Mouse (Mus musculus): ENCODE measurements around the gene Prr15l. TPM values are rescaled to one million over a fixed set of nuclear protein-coding genes. Genes with fewer than 3 reads are reported as not detected.

Prr15l gene
- polyA plus RNA-seq, 1 experiment from 2014 or later: 1.8 TPM

DNA sequence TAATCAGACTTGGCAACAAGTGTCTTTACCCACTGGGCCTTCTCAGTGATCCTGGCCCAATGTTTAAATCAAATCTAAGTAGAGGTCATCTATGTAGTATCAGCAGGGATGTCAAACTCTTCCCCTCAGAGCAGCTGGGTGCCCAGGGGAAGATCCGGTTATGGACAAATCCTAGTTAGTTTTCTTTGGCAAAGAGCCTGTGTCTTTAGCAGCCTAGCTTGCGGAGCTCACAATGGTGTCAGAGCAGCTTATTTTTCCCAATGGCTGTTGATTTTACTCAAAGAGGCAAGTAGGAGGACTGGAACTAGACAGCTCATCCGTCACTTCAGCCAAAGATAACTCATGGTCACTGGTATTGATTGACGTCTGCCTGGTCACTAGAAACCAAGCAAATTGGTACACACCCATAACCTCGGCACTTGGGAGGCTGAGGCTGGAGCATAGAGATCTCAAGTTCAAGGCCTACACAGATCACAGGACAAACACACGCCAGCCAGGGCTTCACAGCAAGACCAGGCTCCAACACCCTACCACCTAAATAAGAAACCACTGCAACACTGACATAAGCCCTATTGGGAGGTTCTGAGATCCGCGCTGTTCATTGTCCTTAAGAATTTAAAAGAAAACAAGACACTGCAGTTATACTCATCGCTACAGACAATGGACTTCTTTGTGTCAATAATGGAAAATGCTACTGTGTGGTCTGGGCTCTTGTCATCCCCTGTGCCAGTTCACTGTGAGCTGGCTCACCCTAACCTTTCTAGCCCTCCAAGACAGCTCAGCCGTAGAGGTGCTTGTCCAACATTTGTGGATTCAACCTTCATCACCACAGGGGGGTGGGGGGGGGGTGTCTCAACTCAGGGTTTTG lies 47.8 kb downstream of the Prr15l start:
- Histone ChIP-seq H3K27me3 (replicated peaks; ENCODE audit: control insufficient read depth, insufficient read depth, low read length) (no peaks in the 10 kb centered on the region), H3K27ac (ENCODE audit: low read depth, low read length) (peak overlapping the region; percentile 81), H3K9ac (ENCODE audit: low read depth, low read length) (peak overlapping the region; percentile 86), H3K4me1 (replicated peaks; ENCODE audit: control insufficient read depth, insufficient read depth, low read length) (peaks cover 35% of the 10 kb centered on the region), H3K9me3 (ENCODE audit: control insufficient read depth, low read length) (no peaks in the 10 kb centered on the region), H3K4me3 (ENCODE audit: low read depth, low read length) (peak overlapping the region; percentile 72), H3K36me3 (ENCODE audit: control insufficient read depth, insufficient read depth, low read length) (no peaks in the 10 kb centered on the region), H3K4me2 (peak overlapping the region; percentile 88)
- 79% methylated on average over 10 of the region's 10 CpGs for WGBS
- ATAC-seq (replicated peaks; ENCODE audit: low FRiP score): no peak
- no peak for DNase-seq (ENCODE audit: low spot score)

DNA sequence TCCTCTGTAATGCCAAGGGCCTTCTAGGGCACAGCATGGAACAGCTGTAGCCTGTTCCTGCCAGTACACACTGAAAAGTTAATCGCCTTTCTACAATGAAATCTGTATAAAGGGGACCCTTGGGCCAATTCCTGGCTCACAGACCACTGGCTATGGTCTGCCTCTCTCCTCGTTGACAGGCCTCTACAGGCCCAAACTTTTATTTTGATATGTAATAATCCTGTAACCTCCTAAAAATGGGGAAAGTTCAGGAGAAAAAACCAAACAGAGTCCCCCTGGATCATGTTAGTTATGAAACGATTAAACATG lies 48.4 kb downstream of the Prr15l start:
- Histone ChIP-seq H3K27me3 (replicated peaks; ENCODE audit: control insufficient read depth, insufficient read depth, low read length) (no peaks in the 10 kb centered on the region), H3K4me1 (replicated peaks; ENCODE audit: control insufficient read depth, insufficient read depth, low read length) (peaks cover 33% of the 10 kb centered on the region), H3K4me3 (ENCODE audit: low read depth, low read length) (peak overlapping the region; percentile 72), H3K27ac (ENCODE audit: low read depth, low read length) (peak overlapping the region; percentile 81), H3K4me2 (peak overlapping the region; percentile 88), H3K36me3 (ENCODE audit: control insufficient read depth, insufficient read depth, low read length) (no peaks in the 10 kb centered on the region), H3K9ac (ENCODE audit: low read depth, low read length) (peak overlapping the region; percentile 86), H3K9me3 (ENCODE audit: control insufficient read depth, low read length) (no peaks in the 10 kb centered on the region)
- DNase-seq (ENCODE audit: low spot score): no peak
- 53% methylated on average over 3 of the region's 3 CpGs for WGBS
- no peak for ATAC-seq (replicated peaks; ENCODE audit: low FRiP score)

DNA sequence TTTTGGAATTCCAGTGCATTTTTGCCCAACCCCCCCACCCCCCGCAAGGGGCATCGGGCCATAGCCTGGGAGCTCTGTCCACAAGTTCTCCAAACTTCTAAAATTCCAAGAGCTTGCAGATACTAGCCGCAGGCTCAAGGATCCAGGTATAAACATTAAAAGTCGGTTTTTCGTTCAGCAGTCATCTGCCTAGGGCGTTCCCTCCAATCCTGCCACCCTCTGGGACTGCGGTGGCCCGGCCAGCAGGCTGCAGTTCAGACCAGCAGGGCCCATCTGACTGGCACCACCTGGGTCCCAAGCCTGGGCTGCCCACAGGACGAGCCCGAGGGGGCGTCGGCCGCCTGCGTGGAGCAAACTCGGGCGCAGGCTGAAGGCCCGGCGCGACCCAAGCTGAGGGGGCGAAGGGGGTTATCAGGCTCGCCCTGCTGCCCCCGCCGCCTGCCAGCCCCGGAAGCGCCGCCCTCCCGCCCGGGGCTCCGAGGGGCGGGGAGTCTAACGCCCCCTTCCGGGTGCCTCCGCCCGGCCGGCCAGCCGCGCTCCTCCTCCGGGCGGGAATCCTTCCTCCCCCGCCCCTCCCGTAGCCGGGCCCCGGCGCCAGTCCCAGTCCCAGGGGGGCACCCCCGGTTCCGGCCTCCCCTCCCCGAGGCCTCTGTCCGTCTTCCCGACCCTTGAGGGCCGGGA lies 49.1 kb downstream of the Prr15l start:
- Histone ChIP-seq H3K4me1 (replicated peaks; ENCODE audit: control insufficient read depth, insufficient read depth, low read length) (peaks cover 30% of the 10 kb centered on the region), H3K9me3 (ENCODE audit: control insufficient read depth, low read length) (no peaks in the 10 kb centered on the region)
- WGBS: 2% methylated on average over 49 of the region's 50 CpGs

DNA sequence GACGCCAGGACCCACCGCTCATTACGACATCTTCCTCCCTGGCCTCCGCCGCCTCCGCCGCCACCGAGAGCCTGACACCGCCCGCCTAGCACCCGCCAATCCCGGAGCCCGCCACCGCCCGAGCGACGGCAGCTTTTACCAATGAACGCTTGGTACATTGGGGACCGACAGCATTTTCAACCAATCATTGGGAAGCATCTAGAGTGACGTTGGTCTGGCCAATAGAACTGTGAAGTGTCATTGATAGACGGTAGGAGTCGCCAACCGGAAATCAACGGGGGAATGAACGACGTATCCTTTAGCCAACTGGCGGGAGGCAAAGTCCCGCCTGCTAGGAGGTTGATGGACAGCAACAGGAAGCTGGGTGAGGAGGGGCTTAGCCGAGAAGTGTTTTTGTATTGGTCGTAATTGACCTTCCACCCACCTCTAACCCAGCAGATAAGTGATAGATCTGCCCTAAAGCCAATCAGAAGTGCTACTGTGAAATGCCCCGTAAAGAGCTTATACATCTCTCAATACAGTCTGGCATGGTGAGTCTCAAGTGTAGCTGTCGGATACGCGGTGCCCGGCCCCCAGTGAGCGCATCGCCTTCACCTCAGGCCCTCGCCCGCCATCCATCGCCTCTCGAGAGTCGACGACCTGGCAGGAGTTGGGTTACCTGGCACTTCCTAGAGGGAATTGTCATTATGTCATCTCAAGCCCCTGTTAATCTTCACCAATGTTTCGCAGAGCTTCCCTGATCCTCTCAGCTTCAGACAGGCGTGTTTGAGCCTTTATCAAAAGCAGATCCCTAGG lies 49.9 kb downstream of the Prr15l start:
- DNase-seq (ENCODE audit: low spot score) (peak; percentile 99), ATAC-seq (replicated peaks; ENCODE audit: low FRiP score) (peak; percentile 94)
- Histone ChIP-seq H3K36me3 (ENCODE audit: control insufficient read depth, insufficient read depth, low read length) (no peaks in the 10 kb centered on the region), H3K4me3 (ENCODE audit: low read depth, low read length) (peak overlapping the region; percentile 72), H3K4me2 (peak overlapping the region; percentile 95), H3K27me3 (replicated peaks; ENCODE audit: control insufficient read depth, insufficient read depth, low read length) (no peaks in the 10 kb centered on the region), H3K4me1 (replicated peaks; ENCODE audit: control insufficient read depth, insufficient read depth, low read length) (peaks cover 30% of the 10 kb centered on the region), H3K9me3 (ENCODE audit: control insufficient read depth, low read length) (no peaks in the 10 kb centered on the region), H3K27ac (ENCODE audit: low read depth, low read length) (peak overlapping the region; percentile 82), H3K9ac (ENCODE audit: low read depth, low read length) (peak overlapping the region; percentile 86)
- WGBS: under 1% methylated on average over 45 of the region's 45 CpGs

More for the DNA sequence above, 49.1 kb downstream of the Prr15l start:
- DNase-seq (ENCODE audit: low spot score) (peak; percentile 92), ATAC-seq (replicated peaks; ENCODE audit: low FRiP score) (peak; percentile 74)
- no peaks in the 10 kb centered on the region for H3K36me3 ChIP-seq (ENCODE audit: control insufficient read depth, insufficient read depth, low read length)
- H3K27me3 ChIP-seq (replicated peaks; ENCODE audit: control insufficient read depth, insufficient read depth, low read length): no peaks in the 10 kb centered on the region
- peak overlapping the region; percentile 86 for H3K9ac ChIP-seq (ENCODE audit: low read depth, low read length)
- peak overlapping the region; percentile 88 for H3K4me2 ChIP-seq
- peak overlapping the region; percentile 81 for H3K27ac ChIP-seq (ENCODE audit: low read depth, low read length)
- H3K4me3 ChIP-seq (ENCODE audit: low read depth, low read length): peak overlapping the region; percentile 72

DNA sequence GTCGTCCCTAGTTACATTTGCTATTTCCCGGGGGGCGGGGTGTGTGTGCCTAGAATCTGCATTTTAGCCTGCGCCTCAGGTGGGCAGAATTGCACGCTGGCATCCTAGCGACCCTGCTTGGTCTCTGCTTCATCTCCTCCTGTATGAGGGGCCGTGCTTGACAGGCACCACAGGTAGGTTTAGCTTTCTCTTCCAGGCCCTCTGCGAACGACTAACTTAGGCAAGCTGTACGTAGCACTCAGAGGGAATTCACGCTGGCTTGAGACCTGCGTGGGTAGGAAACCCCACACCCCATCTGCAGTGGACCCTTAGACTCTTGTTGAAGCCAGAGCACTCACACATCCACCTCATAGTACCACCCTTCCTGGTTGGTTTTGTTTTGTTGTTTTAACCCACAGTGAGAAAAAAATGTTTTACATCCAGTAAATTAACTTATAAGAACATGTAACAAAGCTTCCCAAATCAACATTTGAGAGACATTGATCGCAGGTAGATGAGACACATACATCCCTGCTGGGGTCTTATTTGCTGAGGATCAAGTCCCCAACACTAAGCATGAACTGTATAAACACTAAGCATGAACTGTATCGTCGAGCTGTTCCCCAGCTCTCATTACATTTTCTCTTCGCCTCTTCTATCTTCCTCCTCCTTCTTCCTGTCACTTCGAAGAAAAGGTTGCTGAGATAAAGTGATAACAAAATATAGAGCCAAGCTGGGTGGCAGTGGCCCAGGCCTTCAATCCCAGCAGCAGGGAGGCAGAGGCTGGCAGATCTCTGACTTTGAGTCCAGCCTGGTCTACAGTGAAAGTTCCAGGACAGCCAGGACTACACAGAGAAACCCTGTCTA lies 50.7 kb downstream of the Prr15l start:
- Histone ChIP-seq H3K27ac (ENCODE audit: low read depth, low read length) (peak overlapping the region; percentile 82), H3K9me3 (ENCODE audit: control insufficient read depth, low read length) (no peaks in the 10 kb centered on the region), H3K4me3 (ENCODE audit: low read depth, low read length) (peak overlapping the region; percentile 72), H3K36me3 (ENCODE audit: control insufficient read depth, insufficient read depth, low read length) (no peaks in the 10 kb centered on the region), H3K27me3 (replicated peaks; ENCODE audit: control insufficient read depth, insufficient read depth, low read length) (peaks cover 4% of the 10 kb centered on the region; the same call in 1 of the 2 replicates), H3K9ac (ENCODE audit: low read depth, low read length) (peak overlapping the region; percentile 77), H3K4me1 (replicated peaks; ENCODE audit: control insufficient read depth, insufficient read depth, low read length) (peaks cover 30% of the 10 kb centered on the region), H3K4me2 (peak overlapping the region; percentile 95)
- no peak for DNase-seq (ENCODE audit: low spot score)
- ATAC-seq (replicated peaks; ENCODE audit: low FRiP score): no peak
- 23% methylated on average over 17 of the region's 17 CpGs for WGBS

DNA sequence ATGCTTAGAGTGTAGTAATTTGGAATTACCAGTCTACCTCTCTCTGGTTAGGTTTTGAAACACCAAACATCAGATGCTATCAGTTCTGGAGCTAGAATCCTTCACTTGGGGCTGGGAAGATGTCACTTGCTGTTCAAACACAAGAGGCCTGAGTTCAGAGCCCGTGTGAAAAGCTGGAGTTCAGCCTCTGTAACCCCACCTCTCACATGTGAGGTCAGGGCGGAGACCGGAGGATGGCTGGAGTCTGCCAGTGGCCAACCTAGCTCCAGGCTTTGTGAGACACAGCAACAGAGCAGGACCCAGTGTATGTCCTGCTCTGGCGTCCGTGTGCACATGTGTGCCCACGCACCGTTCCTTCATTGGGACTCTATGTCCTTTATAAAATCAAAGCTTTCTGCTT lies 51.4 kb downstream of the Prr15l start:
- Histone ChIP-seq H3K4me1 (replicated peaks; ENCODE audit: control insufficient read depth, insufficient read depth, low read length) (peaks cover 29% of the 10 kb centered on the region), H3K4me3 (ENCODE audit: low read depth, low read length) (no peak overlapping the region), H3K36me3 (ENCODE audit: control insufficient read depth, insufficient read depth, low read length) (no peaks in the 10 kb centered on the region), H3K27ac (ENCODE audit: low read depth, low read length) (no peak overlapping the region), H3K9ac (ENCODE audit: low read depth, low read length) (0 out of 2 replicates have a peak overlapping the region, but pooled peaks have one; percentile 22), H3K9me3 (ENCODE audit: control insufficient read depth, low read length) (no peaks in the 10 kb centered on the region), H3K27me3 (replicated peaks; ENCODE audit: control insufficient read depth, insufficient read depth, low read length) (peaks cover 10% of the 10 kb centered on the region), H3K4me2 (no peak overlapping the region)
- no peak for DNase-seq (ENCODE audit: low spot score)
- ATAC-seq (replicated peaks; ENCODE audit: low FRiP score): no peak
- WGBS: 85% methylated on average over 7 of the region's 7 CpGs

DNA sequence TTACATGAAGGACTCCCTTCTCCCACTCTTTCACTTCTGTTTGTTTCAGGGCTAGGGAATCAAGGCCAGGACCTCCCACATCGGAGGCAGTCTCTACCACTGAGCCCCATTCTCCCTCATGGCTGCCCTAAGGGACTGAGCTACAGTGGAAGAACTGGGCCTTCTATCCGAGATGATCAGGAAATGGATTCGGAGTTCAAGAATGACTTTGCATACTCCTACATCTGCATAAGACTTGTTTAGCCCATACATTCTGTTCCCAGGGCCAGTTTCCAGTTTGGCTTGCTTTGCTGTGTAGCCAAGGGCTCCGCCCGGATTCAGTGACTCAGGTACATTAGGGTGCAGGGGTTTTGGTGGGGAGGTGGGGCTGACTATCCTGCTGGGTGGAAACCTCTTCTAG lies 52.1 kb downstream of the Prr15l start:
- Histone ChIP-seq H3K9me3 (ENCODE audit: control insufficient read depth, low read length) (no peaks in the 10 kb centered on the region), H3K27ac (ENCODE audit: low read depth, low read length) (no peak overlapping the region), H3K4me3 (ENCODE audit: low read depth, low read length) (no peak overlapping the region), H3K36me3 (ENCODE audit: control insufficient read depth, insufficient read depth, low read length) (no peaks in the 10 kb centered on the region), H3K9ac (ENCODE audit: low read depth, low read length) (no peak overlapping the region), H3K4me1 (replicated peaks; ENCODE audit: control insufficient read depth, insufficient read depth, low read length) (peaks cover 26% of the 10 kb centered on the region), H3K4me2 (no peak overlapping the region; the same call in 1 of the 2 replicates), H3K27me3 (replicated peaks; ENCODE audit: control insufficient read depth, insufficient read depth, low read length) (peaks cover 16% of the 10 kb centered on the region)
- WGBS: 77% methylated on average over 5 of the region's 5 CpGs
- ATAC-seq (replicated peaks; ENCODE audit: low FRiP score) (no peak), DNase-seq (ENCODE audit: low spot score) (no peak)

DNA sequence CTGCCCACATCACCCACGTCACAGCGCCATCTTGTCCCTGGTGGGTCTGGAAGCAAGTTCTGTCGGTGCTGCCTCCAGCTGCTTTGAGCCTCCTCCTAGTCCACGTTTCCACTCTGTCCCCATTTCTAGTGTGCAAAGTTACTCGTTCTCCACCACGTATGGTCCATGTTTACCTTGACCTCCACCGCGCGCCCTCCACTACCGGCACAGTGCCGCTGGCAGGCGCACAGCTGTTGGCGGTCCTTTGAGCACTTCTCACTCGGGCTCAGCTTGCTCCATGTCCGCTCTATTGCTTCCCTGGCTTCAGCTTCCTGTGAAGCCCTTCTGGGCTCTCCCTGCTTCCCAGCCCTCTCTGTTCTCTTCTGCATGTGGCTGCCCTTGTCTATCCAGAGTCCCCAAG lies 53.6 kb downstream of the Prr15l start:
- DNase-seq (ENCODE audit: low spot score): no peak
- Histone ChIP-seq H3K9ac (ENCODE audit: low read depth, low read length) (no peak overlapping the region), H3K4me1 (replicated peaks; ENCODE audit: control insufficient read depth, insufficient read depth, low read length) (peaks cover 14% of the 10 kb centered on the region), H3K4me2 (no peak overlapping the region), H3K4me3 (ENCODE audit: low read depth, low read length) (no peak overlapping the region), H3K9me3 (ENCODE audit: control insufficient read depth, low read length) (no peaks in the 10 kb centered on the region), H3K36me3 (ENCODE audit: control insufficient read depth, insufficient read depth, low read length) (no peaks in the 10 kb centered on the region), H3K27me3 (replicated peaks; ENCODE audit: control insufficient read depth, insufficient read depth, low read length) (peaks cover 26% of the 10 kb centered on the region), H3K27ac (ENCODE audit: low read depth, low read length) (no peak overlapping the region)
- no peak for ATAC-seq (replicated peaks; ENCODE audit: low FRiP score)
- 64% methylated on average over 15 of the region's 15 CpGs for WGBS

Data from liver, embryonic 11.5 days (tissue).